Mouse (Mus musculus): ENCODE data around the gene Ankib1. TPM values are rescaled to one million over a fixed set of nuclear protein-coding genes. Genes with fewer than 3 reads are reported as not detected.
"Not testable (repeated sequence)": the region's sequence is repeated elsewhere in the genome, so short reads cannot be mapped to it uniquely, and the experiment has no call there.

Ankib1 gene
- polyA plus RNA-seq, 1 experiment from 2014 or later: 6.8 TPM

- Histone ChIP-seq H3K36me3 (ENCODE audit: insufficient read depth, low read length) (no peaks in the 10 kb centered on the region), H3K9ac (replicated peaks; ENCODE audit: low read depth) (no peak overlapping the region), H3K27ac (ENCODE audit: low read length) (no peak overlapping the region), H3K27me3 (replicated peaks; ENCODE audit: insufficient read depth, low read length) (no peaks in the 10 kb centered on the region), H3K4me1 (ENCODE audit: insufficient read depth, low read depth, low read length) (no peaks in the 10 kb centered on the region), H3K9me3 (ENCODE audit: low read length) (no peaks in the 10 kb centered on the region), H3K4me2 (replicated peaks; ENCODE audit: low read depth, low read length) (no peak overlapping the region), H3K4me3 (ENCODE audit: low read depth, low read length) (no peak overlapping the region)
- TF ChIP-seq EP300 (IDR thresholded peaks at IDR 0.05) (no peak), CTCF (IDR thresholded peaks at IDR 0.05) (no peak)
- DNase-seq (ENCODE audit: low spot score): no peak
- ATAC-seq: no peak
- 80% methylated on average over 6 of the region's 6 CpGs for WGBS
These were observed 132.7 kb downstream of the Ankib1 start for GRCm38 (mm10) chr5:3669938-3670554.

- Histone ChIP-seq H3K27me3 (replicated peaks; ENCODE audit: insufficient read depth, low read length) (no peaks in the 10 kb centered on the region), H3K4me3 (ENCODE audit: low read depth, low read length) (no peak overlapping the region), H3K27ac (ENCODE audit: low read length) (no peak overlapping the region), H3K9me3 (ENCODE audit: low read length) (no peaks in the 10 kb centered on the region), H3K9ac (replicated peaks; ENCODE audit: low read depth) (no peak overlapping the region), H3K4me2 (replicated peaks; ENCODE audit: low read depth, low read length) (no peak overlapping the region), H3K4me1 (ENCODE audit: insufficient read depth, low read depth, low read length) (no peaks in the 10 kb centered on the region), H3K36me3 (ENCODE audit: insufficient read depth, low read length) (no peaks in the 10 kb centered on the region)
- DNase-seq (ENCODE audit: low spot score): no peak
- ATAC-seq: no peak
- WGBS: 82% methylated on average over 12 of the region's 12 CpGs
- no peak for TF ChIP-seq EP300 (IDR thresholded peaks at IDR 0.05)
- no peak for TF ChIP-seq CTCF (IDR thresholded peaks at IDR 0.05)
These were observed 136.1 kb downstream of the Ankib1 start for GRCm38 (mm10) chr5:3666585-3666984.

- DNase-seq (ENCODE audit: low spot score) (no peak), ATAC-seq (no peak)
- Histone ChIP-seq H3K9ac (replicated peaks; ENCODE audit: low read depth) (no peak overlapping the region), H3K36me3 (ENCODE audit: insufficient read depth, low read length) (no peaks in the 10 kb centered on the region), H3K27ac (ENCODE audit: low read length) (no peak overlapping the region), H3K4me1 (ENCODE audit: insufficient read depth, low read depth, low read length) (no peaks in the 10 kb centered on the region), H3K4me2 (replicated peaks; ENCODE audit: low read depth, low read length) (no peak overlapping the region), H3K4me3 (ENCODE audit: low read depth, low read length) (no peak overlapping the region), H3K9me3 (ENCODE audit: low read length) (no peaks in the 10 kb centered on the region), H3K27me3 (replicated peaks; ENCODE audit: insufficient read depth, low read length) (no peaks in the 10 kb centered on the region)
- TF ChIP-seq CTCF (IDR thresholded peaks at IDR 0.05) (no peak), EP300 (IDR thresholded peaks at IDR 0.05) (no peak)
- WGBS: 91% methylated on average over 2 of the region's 2 CpGs
These were observed 137.5 kb downstream of the Ankib1 start for GRCm38 (mm10) chr5:3665225-3665624.

- H3K36me3 ChIP-seq (ENCODE audit: insufficient read depth, low read length): no peaks in the 10 kb centered on the region
- ATAC-seq: no peak
- DNase-seq (ENCODE audit: low spot score): no peak
- H3K9ac ChIP-seq (replicated peaks; ENCODE audit: low read depth): no peak within 1 kb of the TSS
- no peaks in the 10 kb centered on the region for H3K9me3 ChIP-seq (ENCODE audit: low read length)
- H3K27ac ChIP-seq (ENCODE audit: low read length): no peak within 1 kb of the TSS
- no peak within 1 kb of the TSS for H3K4me2 ChIP-seq (replicated peaks; ENCODE audit: low read depth, low read length)
- no peaks in the 10 kb centered on the region for H3K4me1 ChIP-seq (ENCODE audit: insufficient read depth, low read depth, low read length)
- WGBS: 70% methylated on average over 5 of the region's 5 CpGs
- no peak for TF ChIP-seq EP300 (IDR thresholded peaks at IDR 0.05)
- TF ChIP-seq CTCF (IDR thresholded peaks at IDR 0.05): no peak
- no peaks in the 10 kb centered on the region for H3K27me3 ChIP-seq (replicated peaks; ENCODE audit: insufficient read depth, low read length)
- no peak within 1 kb of the TSS for H3K4me3 ChIP-seq (ENCODE audit: low read depth, low read length)
These were observed 145.6 kb downstream of the Ankib1 start, which contains the start of gene Gatad1 for GRCm38 (mm10) chr5:3657085-3657484. Gene Gatad1, minus strand, starts transcription at chr5:3657185.

GRCm38 (mm10) chr5:3653801-3654200, 148.9 kb downstream of the Ankib1 start:
- 87% methylated on average over 4 of the region's 4 CpGs for WGBS
- Histone ChIP-seq H3K27ac (ENCODE audit: low read length) (no peak overlapping the region), H3K9me3 (ENCODE audit: low read length) (no peaks in the 10 kb centered on the region), H3K9ac (replicated peaks; ENCODE audit: low read depth) (no peak overlapping the region), H3K4me1 (ENCODE audit: insufficient read depth, low read depth, low read length) (no peaks in the 10 kb centered on the region), H3K4me2 (replicated peaks; ENCODE audit: low read depth, low read length) (no peak overlapping the region), H3K4me3 (ENCODE audit: low read depth, low read length) (no peak overlapping the region), H3K36me3 (ENCODE audit: insufficient read depth, low read length) (no peaks in the 10 kb centered on the region), H3K27me3 (replicated peaks; ENCODE audit: insufficient read depth, low read length) (no peaks in the 10 kb centered on the region)
- DNase-seq (ENCODE audit: low spot score): no peak
- TF ChIP-seq CTCF (IDR thresholded peaks at IDR 0.05) (no peak), EP300 (IDR thresholded peaks at IDR 0.05) (no peak)
- no peak for ATAC-seq

- not testable (repeated sequence) for H3K27ac ChIP-seq (ENCODE audit: low read length); H3K4me2 ChIP-seq (replicated peaks; ENCODE audit: low read depth, low read length); H3K9me3 ChIP-seq (ENCODE audit: low read length); ATAC-seq; DNase-seq (ENCODE audit: low spot score); H3K36me3 ChIP-seq (ENCODE audit: insufficient read depth, low read length); H3K4me1 ChIP-seq (ENCODE audit: insufficient read depth, low read depth, low read length); H3K27me3 ChIP-seq (replicated peaks; ENCODE audit: insufficient read depth, low read length); H3K4me3 ChIP-seq (ENCODE audit: low read depth, low read length); H3K9ac ChIP-seq (replicated peaks; ENCODE audit: low read depth)
- 89% methylated on average over 14 of the region's 25 CpGs for WGBS
These were observed 149.7 kb downstream of the Ankib1 start for GRCm38 (mm10) chr5:3652903-3653575.

All from lung, postnatal 0 days (tissue).